Mouse (Mus musculus) neural tube, embryonic 13.5 days (tissue): Measurements from ENCODE around the gene Kctd21. TPM values are rescaled to one million over a fixed set of nuclear protein-coding genes. Genes with fewer than 3 reads are reported as not detected.

Source experiments
- ATAC-seq: fragments of 200-750 bp; cut with Nextera tagmentation; 2 replicates; pipeline ENCODE4 v1.8.0; 2017; ENCODE audit warnings: low read depth, mild to moderate bottlenecking, moderate TSS enrichment, moderate library complexity
- H3K27ac ChIP-seq: fragments of 300-500 bp; sonication (generic); replicated peaks from 2 replicates; pipeline ENCODE4 v1.5.1; 2015; ENCODE audit warnings: moderate library complexity, mild to moderate bottlenecking, inconsistent platforms
- H3K27me3 ChIP-seq: fragments of 300-500 bp; sonication (generic); 2 replicates; pipeline ENCODE4 v1.6.1; 2015; ENCODE audit warnings: mild to moderate bottlenecking, inconsistent platforms
- H3K36me3 ChIP-seq: fragments of 300-500 bp; sonication (generic); 2 replicates; pipeline ENCODE4 v1.6.1; 2015; ENCODE audit warnings: mild to moderate bottlenecking, inconsistent platforms
- H3K4me1 ChIP-seq: fragments of 300-500 bp; sonication (generic); replicated peaks from 2 replicates; pipeline ENCODE4 v1.6.1; 2015; ENCODE audit warnings: inconsistent platforms
- H3K4me2 ChIP-seq: fragments of 300-500 bp; sonication (generic); 2 replicates; pipeline ENCODE4 v1.6.1; 2015; ENCODE audit warnings: inconsistent platforms, mild to moderate bottlenecking, moderate library complexity
- H3K4me3 ChIP-seq: fragments of 300-500 bp; sonication (generic); 2 replicates; pipeline ENCODE4 v1.5.1; 2015; ENCODE audit warnings: mild to moderate bottlenecking, inconsistent platforms
- H3K9ac ChIP-seq: fragments of 300-500 bp; sonication (generic); 2 replicates; pipeline ENCODE4 v1.6.1; 2015; ENCODE audit warnings: moderate library complexity, mild to moderate bottlenecking, inconsistent platforms
- H3K9me3 ChIP-seq: fragments of 300-500 bp; sonication (generic); 2 replicates; pipeline ENCODE4 v1.6.1; 2016; ENCODE audit warnings: inconsistent platforms
- WGBS: fragments of 180-500 bp; shearing (Covaris S2); methylation state at CpG from one replicate; pipeline ENCODE4 v1.1.7; 2015; 5-methylcytosine and 5-hydroxymethylcytosine counted together
- polyA plus RNA-seq: library from polyadenylated mRNA; unstranded; fragments of >200 nt; fragmentation: Nextera tagmentation; extraction: Ambion mirVana; gene quantifications from 2 replicates; pipeline ENCODE4 v1.2.1, GENCODE M21; 2015

Kctd21 gene
- polyA plus RNA-seq, 1 experiment from 2014 or later: 9.0 TPM

DNA sequence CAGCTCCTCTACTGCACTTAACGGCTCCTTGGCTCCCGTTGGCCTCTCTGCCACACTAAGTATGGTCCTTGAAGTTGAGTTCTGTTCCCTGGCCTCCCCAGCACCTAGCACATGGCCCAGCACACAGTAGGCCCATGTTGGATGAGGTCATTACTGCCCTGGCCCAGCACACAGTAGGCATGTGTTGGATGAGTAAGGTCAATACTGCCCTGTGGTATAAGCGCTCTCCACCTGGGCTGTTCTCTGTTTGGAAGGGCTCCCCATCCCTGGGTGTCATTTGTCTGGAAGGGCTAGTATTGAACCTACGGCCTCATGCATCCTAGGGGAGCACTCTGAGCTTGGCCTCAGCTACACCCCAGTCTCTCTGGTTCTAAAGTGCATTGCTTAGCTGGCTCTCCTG is 4.8 kb upstream of the Kctd21 start:
- Histone ChIP-seq H3K4me2 (no peak overlapping the region), H3K36me3 (0 out of 2 replicates have a peak, but pooled peaks cover 8% of the 10 kb centered on the region), H3K9ac (no peak overlapping the region), H3K9me3 (no peaks in the 10 kb centered on the region), H3K27me3 (peaks cover 37% of the 10 kb centered on the region), H3K4me1 (peaks cover 35% of the 10 kb centered on the region), H3K27ac (no peak overlapping the region), H3K4me3 (no peak overlapping the region)
- WGBS: 92% methylated on average over 4 of the region's 4 CpGs
- no peak for ATAC-seq

DNA sequence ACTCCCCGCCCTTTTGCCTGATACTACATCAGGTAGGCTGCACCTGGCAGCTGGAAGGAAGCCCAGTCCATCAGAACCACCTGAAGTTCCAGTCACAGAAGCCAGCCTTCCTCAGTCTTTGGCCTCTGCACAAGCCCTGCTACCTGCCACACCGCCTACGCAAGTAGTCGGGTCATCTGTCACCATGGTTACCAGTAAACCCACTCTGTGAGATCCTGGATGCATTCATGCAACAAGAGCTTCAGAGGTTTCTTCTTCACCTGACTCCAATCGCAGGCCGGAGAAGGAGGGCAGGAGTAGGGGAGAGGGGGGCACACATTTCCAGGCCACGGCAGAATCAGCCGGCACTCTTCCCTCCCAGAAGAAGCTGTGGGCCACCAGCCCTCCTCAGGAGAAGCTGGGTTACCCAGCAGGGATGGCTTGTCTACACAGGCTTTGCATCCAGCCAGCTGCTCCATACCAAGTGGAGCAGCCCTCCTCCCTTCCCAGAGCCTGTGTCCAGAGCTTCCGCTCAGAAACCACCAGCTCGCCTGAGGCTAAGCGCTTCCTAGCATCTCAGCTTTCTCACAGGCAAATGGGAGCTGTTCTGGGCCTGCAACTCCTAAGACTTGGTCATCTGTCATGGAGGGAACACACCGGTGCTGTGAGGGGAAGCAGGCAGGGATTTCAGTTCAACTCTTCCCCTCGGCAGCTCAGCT is 3.1 kb upstream of the Kctd21 start:
- Histone ChIP-seq H3K4me1 (peaks cover 47% of the 10 kb centered on the region), H3K4me3 (no peak overlapping the region), H3K4me2 (no peak overlapping the region), H3K9me3 (no peaks in the 10 kb centered on the region), H3K27me3 (peaks cover 35% of the 10 kb centered on the region), H3K9ac (peak overlapping the region; percentile 17; the same call in 1 of the 2 replicates), H3K36me3 (0 out of 2 replicates have a peak, but pooled peaks cover 4% of the 10 kb centered on the region), H3K27ac (no peak overlapping the region)
- 62% methylated on average over 13 of the region's 13 CpGs for WGBS
- ATAC-seq: no peak

DNA sequence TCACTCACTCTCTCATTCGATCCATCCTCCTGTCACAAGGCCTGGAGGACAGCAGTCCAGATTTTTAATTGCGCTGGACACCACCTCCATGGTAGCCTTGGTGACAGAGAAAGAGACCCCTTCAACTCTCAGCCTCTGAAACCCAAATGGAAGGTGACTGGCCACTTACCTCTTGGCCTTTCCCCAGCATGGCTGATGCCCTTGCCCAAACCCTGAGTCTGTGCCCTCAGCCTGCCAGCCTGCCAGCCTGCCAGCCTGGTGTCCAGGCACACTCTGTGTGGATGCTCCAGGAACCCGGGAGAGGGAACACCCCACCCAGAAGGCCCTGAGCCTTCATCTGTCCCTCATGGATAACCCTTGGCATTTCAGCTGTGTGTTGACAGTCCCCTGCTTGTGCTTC is 2.5 kb upstream of the Kctd21 start:
- ATAC-seq: no peak
- H3K36me3 ChIP-seq: no peaks in the 10 kb centered on the region
- peaks cover 29% of the 10 kb centered on the region for H3K27me3 ChIP-seq
- H3K4me2 ChIP-seq: no peak overlapping the region
- H3K4me1 ChIP-seq: peaks cover 47% of the 10 kb centered on the region
- H3K9ac ChIP-seq: peak overlapping the region; percentile 17; the same call in 1 of the 2 replicates
- WGBS: 92% methylated on average over 3 of the region's 3 CpGs
- H3K4me3 ChIP-seq: no peak overlapping the region
- H3K9me3 ChIP-seq: no peaks in the 10 kb centered on the region
- H3K27ac ChIP-seq: no peak overlapping the region

DNA sequence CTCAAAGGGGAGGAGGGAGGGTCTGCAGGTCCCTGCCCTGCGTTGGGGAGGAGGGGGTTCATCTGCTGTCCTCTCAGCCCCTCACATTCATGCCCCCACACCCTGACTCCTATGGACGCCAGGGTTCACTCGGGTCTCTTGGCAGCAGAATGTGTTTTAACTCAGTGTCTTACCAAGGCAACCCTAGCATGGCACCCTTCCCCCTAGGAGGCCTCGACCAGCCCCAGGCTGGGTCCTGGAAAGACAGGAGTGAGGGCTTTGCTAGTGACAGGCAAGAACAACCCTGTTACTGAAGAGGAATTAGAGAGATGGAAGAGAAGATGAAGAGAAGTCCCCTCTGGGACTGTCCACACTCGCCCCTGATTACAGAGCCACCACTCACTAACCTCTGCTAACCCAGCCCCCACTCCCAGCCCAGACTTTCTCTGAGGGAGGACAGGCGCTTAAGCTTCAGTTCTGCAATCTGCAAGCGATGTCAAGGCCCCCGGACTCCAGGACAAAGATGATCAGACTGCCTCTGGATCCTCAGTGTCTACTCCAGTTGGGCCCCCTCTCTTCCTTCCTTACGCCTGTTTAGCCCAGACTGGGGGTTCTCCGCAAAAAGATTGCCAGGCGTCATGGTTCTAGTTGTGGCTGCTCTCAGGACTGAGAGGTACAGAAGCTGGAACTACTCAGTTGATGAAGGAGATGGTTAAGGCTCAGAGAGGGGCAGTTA is 1.0 kb upstream of the Kctd21 start:
- peaks cover 15% of the 10 kb centered on the region for H3K27me3 ChIP-seq
- WGBS: 69% methylated on average over 11 of the region's 11 CpGs
- peak overlapping the region; percentile 82 for H3K4me3 ChIP-seq
- H3K36me3 ChIP-seq: no peaks in the 10 kb centered on the region
- H3K27ac ChIP-seq: no peak overlapping the region
- peak overlapping the region; percentile 80 for H3K4me2 ChIP-seq
- H3K9me3 ChIP-seq: no peaks in the 10 kb centered on the region
- H3K9ac ChIP-seq: peak overlapping the region; percentile 83
- peak; percentile 0 for ATAC-seq
- H3K4me1 ChIP-seq: peaks cover 38% of the 10 kb centered on the region

DNA sequence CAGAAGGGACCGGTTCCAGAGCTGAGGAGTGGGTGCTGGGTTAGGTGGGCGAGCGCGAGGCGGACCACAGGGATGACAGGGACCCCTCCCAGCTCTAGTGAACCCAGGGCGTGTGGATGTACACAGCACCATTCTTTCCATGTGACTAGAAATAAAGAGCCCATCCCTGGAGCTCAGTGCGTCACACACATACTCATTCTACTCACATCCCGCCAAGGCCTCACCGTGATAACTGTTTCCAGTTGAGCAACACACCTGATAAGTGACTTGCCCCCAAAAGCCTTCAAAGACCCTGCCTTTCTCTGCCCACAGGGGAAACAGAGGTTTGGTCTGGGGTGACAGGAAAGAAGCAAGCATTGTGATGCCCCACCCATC is 527 bp downstream of the Kctd21 start:
- peak overlapping the region; percentile 61; the same call in 1 of the 2 replicates for H3K27ac ChIP-seq
- no peaks in the 10 kb centered on the region for H3K9me3 ChIP-seq
- H3K4me2 ChIP-seq: peak overlapping the region; percentile 70
- H3K4me3 ChIP-seq: peak overlapping the region; percentile 82
- H3K27me3 ChIP-seq: no peaks in the 10 kb centered on the region; the same call in 1 of the 2 replicates
- WGBS: 6% methylated on average over 9 of the region's 9 CpGs
- H3K4me1 ChIP-seq: peaks cover 38% of the 10 kb centered on the region
- ATAC-seq: no peak; the same call in 1 of the 2 replicates
- no peaks in the 10 kb centered on the region for H3K36me3 ChIP-seq
- H3K9ac ChIP-seq: peak overlapping the region; percentile 82

DNA sequence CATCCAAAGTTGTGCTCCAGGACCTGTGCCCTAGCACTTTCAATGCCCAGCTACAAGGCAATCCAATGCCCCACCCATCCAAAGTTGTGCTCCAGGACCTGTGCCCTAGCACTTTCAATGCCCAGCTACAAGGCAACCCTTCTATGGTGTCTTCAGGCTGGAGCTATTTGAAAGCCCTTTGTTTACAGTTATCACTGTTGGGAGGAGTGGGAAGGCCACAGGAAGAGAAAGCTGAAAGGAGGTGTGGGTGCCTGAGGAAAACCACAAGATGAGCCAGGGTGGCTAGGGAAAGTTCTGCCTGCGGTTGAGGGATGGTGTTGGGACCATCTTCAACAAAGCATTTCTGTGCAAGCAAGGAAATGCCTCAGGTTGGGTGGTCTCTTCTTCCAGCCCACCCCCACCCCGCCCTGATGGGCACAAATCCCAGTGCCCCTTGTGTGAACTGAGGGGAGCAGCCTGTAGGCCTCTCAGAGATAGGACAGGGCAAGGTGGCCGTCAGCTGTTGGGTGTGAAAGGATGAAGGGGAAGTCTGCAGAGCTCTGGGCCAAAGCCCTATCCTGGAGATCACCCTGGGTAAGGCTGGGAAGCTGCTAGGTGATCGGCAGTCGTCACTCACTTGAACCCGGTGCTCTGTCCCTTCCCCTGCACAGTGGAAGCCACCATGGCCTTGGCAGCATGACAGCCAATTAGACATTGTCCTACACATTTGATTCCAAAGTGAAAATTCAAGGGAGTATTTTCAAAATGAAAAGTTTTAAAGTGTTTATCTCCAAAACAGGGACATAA is 1.2 kb downstream of the Kctd21 start:
- 88% methylated on average over 6 of the region's 6 CpGs for WGBS
- H3K27me3 ChIP-seq: no peaks in the 10 kb centered on the region; the same call in 1 of the 2 replicates
- H3K9ac ChIP-seq: peak overlapping the region; percentile 82
- no peaks in the 10 kb centered on the region for H3K36me3 ChIP-seq
- no peak for ATAC-seq
- H3K4me1 ChIP-seq: peaks cover 38% of the 10 kb centered on the region
- no peaks in the 10 kb centered on the region for H3K9me3 ChIP-seq
- peak overlapping the region; percentile 70 for H3K4me2 ChIP-seq
- no peak overlapping the region for H3K27ac ChIP-seq
- peak overlapping the region; percentile 82 for H3K4me3 ChIP-seq

DNA sequence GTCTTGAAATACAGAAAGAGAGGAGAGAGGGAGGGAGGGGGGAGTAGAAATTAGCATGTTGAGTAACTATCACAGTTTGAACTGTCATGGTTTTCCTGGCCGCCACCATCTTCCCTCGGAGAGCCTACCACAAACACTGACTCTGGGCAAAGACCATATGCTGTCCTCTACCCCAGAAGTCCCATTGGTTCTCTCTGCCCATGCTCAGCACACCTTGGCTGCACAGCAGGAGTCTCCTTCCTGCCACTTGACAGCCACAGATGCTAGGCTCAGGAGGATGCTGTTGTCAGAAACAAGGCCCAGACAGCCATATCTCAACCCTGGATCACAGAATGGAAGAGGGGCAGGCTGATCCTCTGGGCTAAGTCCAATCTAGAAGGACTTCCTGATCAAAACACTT is 2.3 kb downstream of the Kctd21 start:
- Histone ChIP-seq H3K9me3 (no peaks in the 10 kb centered on the region), H3K4me3 (no peak overlapping the region), H3K4me1 (peaks cover 31% of the 10 kb centered on the region), H3K36me3 (no peaks in the 10 kb centered on the region), H3K9ac (no peak overlapping the region), H3K27me3 (no peaks in the 10 kb centered on the region; the same call in 1 of the 2 replicates), H3K27ac (no peak overlapping the region), H3K4me2 (no peak overlapping the region)
- 85% methylated on average over 2 of the region's 2 CpGs for WGBS
- no peak for ATAC-seq

DNA sequence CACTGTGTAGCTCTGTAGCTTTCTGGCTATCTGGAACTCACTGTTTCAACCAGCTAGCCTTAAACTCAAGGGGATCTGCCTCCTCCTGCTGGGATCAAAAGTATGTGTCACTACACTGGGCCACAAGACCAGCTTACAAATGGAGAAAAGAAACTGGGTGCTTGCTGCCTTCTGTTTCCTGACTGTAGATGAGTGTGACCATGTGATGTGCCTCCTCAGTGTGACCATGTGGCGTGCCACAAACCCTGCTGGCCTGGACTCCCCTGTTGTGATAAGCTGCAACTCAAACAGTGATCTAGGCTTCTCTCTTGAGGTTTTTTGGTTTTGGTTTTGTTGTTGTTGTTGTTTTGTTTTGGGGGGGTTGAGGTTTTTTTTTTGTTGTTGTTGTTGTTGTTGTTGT is 4.6 kb downstream of the Kctd21 start:
- H3K4me1 ChIP-seq: peaks cover 11% of the 10 kb centered on the region
- no peak overlapping the region for H3K4me2 ChIP-seq
- no peaks in the 10 kb centered on the region for H3K9me3 ChIP-seq
- no peak overlapping the region for H3K9ac ChIP-seq
- H3K27ac ChIP-seq: no peak overlapping the region
- ATAC-seq: no peak
- no peak overlapping the region for H3K4me3 ChIP-seq
- no peaks in the 10 kb centered on the region for H3K36me3 ChIP-seq
- 87% methylated on average over 1 of the region's 1 CpGs for WGBS
- no peaks in the 10 kb centered on the region; the same call in 1 of the 2 replicates for H3K27me3 ChIP-seq

DNA sequence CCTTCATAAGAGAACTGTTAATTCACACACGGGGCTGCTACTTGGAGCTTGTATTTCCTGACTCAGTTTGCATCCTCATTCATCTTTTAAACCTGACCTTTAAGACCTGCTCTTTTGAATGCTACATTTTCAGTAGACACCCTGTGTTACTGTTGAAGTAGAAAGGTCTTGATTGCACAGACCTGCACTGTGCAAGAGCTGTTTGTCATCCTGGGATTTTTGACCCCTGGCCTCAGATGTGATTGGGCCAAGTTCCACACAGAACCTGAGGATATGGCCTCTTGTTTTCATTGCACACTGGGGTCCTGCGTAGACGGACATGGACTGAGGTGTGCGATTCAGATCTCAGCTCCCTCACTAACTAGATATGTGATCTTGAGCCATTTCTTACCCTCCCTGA is 6.5 kb downstream of the Kctd21 start:
- H3K36me3 ChIP-seq: no peaks in the 10 kb centered on the region
- no peaks in the 10 kb centered on the region; the same call in 1 of the 2 replicates for H3K27me3 ChIP-seq
- WGBS: 87% methylated on average over 4 of the region's 4 CpGs
- no peak overlapping the region for H3K27ac ChIP-seq
- no peak overlapping the region for H3K9ac ChIP-seq
- H3K4me2 ChIP-seq: no peak overlapping the region
- no peak overlapping the region for H3K4me3 ChIP-seq
- ATAC-seq: no peak
- H3K4me1 ChIP-seq: peaks cover under 1% of the 10 kb centered on the region
- no peaks in the 10 kb centered on the region for H3K9me3 ChIP-seq

DNA sequence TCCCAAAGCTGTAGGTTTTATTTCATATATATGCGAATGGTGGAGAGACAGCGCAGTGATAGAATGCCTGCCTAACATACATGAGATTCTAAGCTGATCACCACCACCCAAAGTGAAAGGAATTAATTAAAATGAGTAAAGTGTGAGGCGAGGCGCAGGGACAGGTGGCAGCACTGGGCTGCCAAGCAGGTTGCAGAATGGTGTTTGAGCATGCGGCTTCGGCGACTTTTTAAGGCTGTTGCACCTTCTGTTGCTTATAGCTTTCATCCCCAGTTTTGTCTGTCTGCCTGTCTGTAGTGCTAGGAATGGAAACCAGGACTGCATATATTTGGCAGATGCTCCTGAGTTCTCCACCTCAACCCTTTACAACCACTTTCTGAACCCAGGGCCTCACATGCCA is 7.5 kb downstream of the Kctd21 start:
- no peak overlapping the region for H3K4me3 ChIP-seq
- H3K9ac ChIP-seq: no peak overlapping the region
- no peaks in the 10 kb centered on the region for H3K27me3 ChIP-seq
- no peak overlapping the region for H3K4me2 ChIP-seq
- H3K9me3 ChIP-seq: no peaks in the 10 kb centered on the region
- ATAC-seq: no peak
- no peaks in the 10 kb centered on the region for H3K36me3 ChIP-seq
- H3K4me1 ChIP-seq: no peaks in the 10 kb centered on the region
- WGBS: 92% methylated on average over 7 of the region's 7 CpGs
- H3K27ac ChIP-seq: no peak overlapping the region

DNA sequence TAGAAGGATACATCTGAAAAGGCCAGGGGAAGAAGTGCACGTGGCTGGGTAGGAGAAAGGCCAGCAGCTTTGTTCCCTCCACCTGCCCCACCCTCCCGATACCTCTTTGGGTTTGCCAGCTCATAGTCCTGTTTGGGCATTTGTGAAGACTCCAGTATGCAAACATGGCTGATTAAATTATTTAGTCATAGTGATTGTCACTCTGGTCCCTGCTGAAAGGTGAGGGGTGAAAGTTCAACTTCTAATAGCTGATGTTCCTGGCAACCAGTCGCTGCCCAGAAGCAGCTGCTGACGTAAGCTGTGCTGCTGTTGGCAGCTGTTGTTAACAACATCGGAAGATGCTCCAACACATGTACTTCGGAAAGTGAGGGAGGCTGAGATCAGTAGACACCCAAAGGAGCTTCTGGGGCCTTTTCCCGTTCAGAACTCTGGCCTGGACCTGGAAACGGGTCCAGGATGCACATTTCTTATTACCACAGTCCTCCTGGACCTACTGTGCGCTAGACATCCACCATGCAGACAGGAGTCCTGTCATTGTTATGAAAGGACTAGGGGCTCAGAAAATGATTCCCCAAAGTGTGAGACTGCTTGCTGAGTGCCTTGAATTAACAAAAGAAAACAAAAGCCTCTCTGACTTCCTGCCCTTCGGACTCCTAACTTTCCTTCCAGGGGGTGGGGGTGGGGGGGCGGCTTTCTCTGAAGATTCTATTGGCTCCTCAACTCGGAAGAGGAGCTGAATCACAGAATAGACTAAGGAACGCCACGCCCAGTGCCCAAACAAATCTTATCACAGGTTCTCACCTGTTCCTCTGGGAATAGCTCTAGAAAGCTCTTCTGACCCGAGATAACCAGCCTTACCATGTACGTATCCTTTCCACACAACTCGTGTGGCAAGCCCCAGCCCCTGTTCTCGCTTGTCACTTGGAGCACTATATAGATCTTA is 9.1 kb downstream of the Kctd21 start:
- Histone ChIP-seq H3K4me1 (peaks cover 12% of the 10 kb centered on the region), H3K36me3 (no peaks in the 10 kb centered on the region), H3K27me3 (no peaks in the 10 kb centered on the region), H3K9ac (no peak overlapping the region), H3K9me3 (no peaks in the 10 kb centered on the region), H3K4me3 (no peak overlapping the region), H3K27ac (no peak overlapping the region), H3K4me2 (no peak overlapping the region)
- ATAC-seq: no peak
- 71% methylated on average over 18 of the region's 18 CpGs for WGBS
